Mouse (Mus musculus) ES-E14 (cell line): Measurements from ENCODE around the gene Btnl1. TPM values are rescaled to one million over a fixed set of nuclear protein-coding genes. Genes with fewer than 3 reads are reported as not detected.
A peak's percentile ranks its signal among the peaks of the same experiment; 100 is the strongest.

Experiments used
- DNase-seq: peaks from one replicate; pipeline ENCODE4 v3.0.0-alpha.2; 2013; ENCODE audit warnings: low read depth, low spot score
- H3K27ac ChIP-seq: 2 replicates; pipeline ENCODE4 v1.5.1; 2012; ENCODE audit warnings: low read depth, mild to moderate bottlenecking, low read length, moderate library complexity, mixed read lengths; ENCODE audit not compliant: poor library complexity, insufficient read depth, severe bottlenecking
- H3K36me3 ChIP-seq: 2 replicates; pipeline ENCODE4 v1.6.1; 2012; ENCODE audit warnings: mild to moderate bottlenecking, low read length, moderate library complexity, mixed read lengths; ENCODE audit not compliant: control insufficient read depth, poor library complexity, insufficient read depth, severe bottlenecking
- H3K4me1 ChIP-seq, 2 experiments: fragments of 150-350 bp in 1 of 2; sonication (generic) in 1 of 2; 2 replicates each; pipeline ENCODE4 v1.6.1; 2012; ENCODE audit warnings: low read length in 2 of 2, mild to moderate bottlenecking in 1 of 2, mixed read lengths in 1 of 2; ENCODE audit not compliant: control insufficient read depth in 2 of 2, insufficient read depth in 2 of 2, poor library complexity in 1 of 2
- H3K4me3 ChIP-seq, 2 experiments: fragments of 150-350 bp in 1 of 2; sonication (generic) in 1 of 2; 2 replicates each; pipeline ENCODE4 v1.5.1; 2012; ENCODE audit warnings: low read length in 2 of 2, low read depth in 1 of 2, mild to moderate bottlenecking in 1 of 2, mixed read lengths in 1 of 2; ENCODE audit not compliant: insufficient read depth in 1 of 2, poor library complexity in 1 of 2, severe bottlenecking in 1 of 2
- H3K9ac ChIP-seq: 2 replicates; pipeline ENCODE4 v1.6.1; 2012; ENCODE audit warnings: low read depth, mild to moderate bottlenecking, low read length, mixed read lengths; ENCODE audit not compliant: poor library complexity, insufficient read depth, severe bottlenecking
- H3K9me3 ChIP-seq: fragments of 150-350 bp; sonication (generic); 2 replicates; pipeline ENCODE4 v1.6.1; 2012; ENCODE audit warnings: low read depth, mild to moderate bottlenecking, low read length; ENCODE audit not compliant: control insufficient read depth, insufficient read depth
- CHD2 ChIP-seq: IDR thresholded peaks from 2 replicates; pipeline ENCODE4 v1.6.1; 2014; ENCODE audit warnings: mild to moderate bottlenecking, low read depth, low read length, inconsistent platforms
- HCFC1 ChIP-seq: IDR thresholded peaks from 2 replicates; pipeline ENCODE4 v1.6.1; 2012; ENCODE audit warnings: low read length, inconsistent platforms, borderline replicate concordance; ENCODE audit not compliant: insufficient read depth
- MAFK ChIP-seq: IDR thresholded peaks from 2 replicates; pipeline ENCODE4 v1.6.1; 2014; ENCODE audit warnings: mild to moderate bottlenecking, low read depth, low read length, inconsistent platforms; ENCODE audit not compliant: insufficient read depth
- ZC3H11A ChIP-seq: IDR thresholded peaks from 2 replicates; pipeline ENCODE4 v1.6.1; 2012; ENCODE audit warnings: low read depth, mild to moderate bottlenecking, inconsistent platforms, low read length, borderline replicate concordance
- ZNF384 ChIP-seq: IDR thresholded peaks from 2 replicates; pipeline ENCODE4 v1.6.1; 2012; ENCODE audit warnings: low read depth, low read length, inconsistent platforms
- in situ Hi-C, 2 experiments: fragments of 600-800 bp; cut with MboI; formaldehyde crosslinking; loops; one replicate each; pipeline ENCODE4 v1.15.1; 2025; ENCODE audit warnings: low sequenced_read_pairs in 2 of 2, inconsistent platforms in 1 of 2; ENCODE audit not compliant: unreplicated experiment in 2 of 2
- total RNA-seq: library from RNA; depleted of rRNA; stranded (reverse); fragments of 300-350 nt; gene quantifications from 2 replicates; pipeline ENCODE4 v1.2.3, GENCODE M21; 2012

The Btnl1 gene
- total RNA-seq, 1 experiment = not detected

DNA sequence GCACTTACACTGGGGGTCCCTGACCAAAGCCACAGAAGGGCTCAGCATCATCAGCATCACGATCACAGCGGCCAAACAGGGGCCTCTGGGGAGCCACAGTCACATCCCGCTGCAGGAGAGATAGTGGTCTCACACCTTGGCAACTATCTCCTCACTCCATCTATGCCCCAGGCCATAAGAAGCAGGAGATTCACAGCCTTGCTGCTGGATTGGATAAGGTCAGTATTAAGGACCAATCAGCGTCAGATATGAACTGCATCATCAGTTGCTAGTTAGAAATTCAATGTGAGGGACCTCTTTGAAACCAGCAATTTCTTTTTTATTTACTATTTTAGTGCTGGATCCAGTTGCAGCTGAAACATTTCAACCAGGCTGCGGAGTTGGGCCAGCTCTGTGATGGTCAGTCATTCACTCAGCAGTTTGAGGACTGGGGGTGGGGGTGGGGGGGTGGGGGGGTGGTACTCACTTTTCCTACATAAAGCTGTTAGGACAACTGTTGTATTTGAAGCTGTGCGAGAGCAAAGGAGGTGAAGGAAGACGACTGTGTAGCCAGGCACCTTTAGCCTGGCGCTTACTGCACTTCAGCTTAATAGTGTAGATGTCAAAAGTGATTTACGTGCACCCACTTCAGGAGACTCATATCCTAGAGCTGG lies 21.3 kb downstream of the Btnl1 start:
- Histone ChIP-seq H3K9ac (no peak overlapping the region), H3K9me3 (no peaks in the 10 kb centered on the region), H3K36me3 (no peaks in the 10 kb centered on the region), H3K27ac (no peak overlapping the region), H3K4me1 (no peaks in the 10 kb centered on the region; a peak in 1 of 4 replicates), H3K4me3 (peak overlapping the region; percentile 69 to 88)
- no peak for TF ChIP-seq HCFC1
- peak; percentile 96 for TF ChIP-seq CHD2
- peak; percentile 87 for DNase-seq
- in situ Hi-C loops = no loop called here

DNA sequence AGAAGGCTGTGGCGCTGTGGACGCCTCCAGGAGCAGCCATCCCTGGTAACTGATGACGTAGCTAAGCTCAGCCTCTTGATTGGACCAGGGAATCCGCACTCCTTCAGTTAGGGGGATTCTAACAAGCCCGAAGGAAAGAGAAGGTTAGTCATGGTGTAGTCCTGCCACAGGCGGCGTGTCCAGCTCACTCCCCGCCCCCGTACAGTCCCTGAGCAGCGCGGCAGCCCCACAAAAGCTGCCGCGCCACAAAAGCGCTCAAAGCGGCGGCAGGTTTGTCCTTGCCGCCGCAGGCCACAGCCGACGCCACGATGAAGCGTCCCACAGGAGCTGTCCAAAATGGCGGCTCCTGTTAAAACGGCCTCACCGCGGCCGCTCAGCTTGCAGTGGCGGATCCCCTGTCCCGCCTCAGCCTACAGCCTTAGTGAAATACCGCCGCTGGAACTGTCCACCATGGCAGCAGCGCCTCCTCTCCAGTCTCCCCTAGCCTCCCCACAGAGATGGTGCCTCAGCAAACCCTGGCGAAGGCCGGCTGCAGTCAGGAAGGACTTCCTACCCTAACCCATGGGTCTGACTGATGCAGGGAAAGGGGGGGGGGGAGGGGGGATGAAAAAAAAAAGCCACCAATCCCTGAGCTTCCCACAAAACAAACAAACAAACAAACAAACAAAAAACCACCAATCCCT lies 21.9 kb downstream of the Btnl1 start, which contains the start of gene BC051142:
Gene BC051142 (plus strand): TSS at position 110 of the 683 bp plus-strand sequence.
- peak within 1 kb of the TSS; percentile 71 for H3K9ac ChIP-seq
- TF ChIP-seq HCFC1 (no peak), CHD2 (peak; percentile 94), ZC3H11A (no peak), MAFK (no peak)
- H3K4me1 ChIP-seq = no peaks in the 10 kb centered on the region; a peak in 1 of 4 replicates
- DNase-seq = peak; percentile 74
- in situ Hi-C loops = no loop called here
- no peak within 1 kb of the TSS for H3K27ac ChIP-seq
- H3K36me3 ChIP-seq = no peaks in the 10 kb centered on the region
- H3K4me3 ChIP-seq = peak within 1 kb of the TSS; percentile 69 to 88
- no peaks in the 10 kb centered on the region for H3K9me3 ChIP-seq

DNA sequence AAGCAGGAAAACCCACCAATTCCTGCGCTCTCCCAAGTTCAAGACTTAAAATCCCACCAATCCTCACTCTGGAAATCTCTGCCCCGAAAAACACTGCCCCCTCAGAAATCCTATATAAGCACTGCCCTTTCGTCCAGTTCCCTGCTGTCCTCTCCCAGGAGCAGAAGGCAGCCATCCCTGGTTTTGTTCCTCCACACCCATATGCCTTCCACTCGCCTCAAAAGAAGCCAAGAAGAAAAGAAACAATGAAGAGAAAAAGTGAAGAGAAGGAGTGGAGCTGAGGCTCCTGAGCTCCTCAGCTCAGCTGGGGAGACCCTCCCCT lies 22.4 kb downstream of the Btnl1 start:
- Histone ChIP-seq H3K27ac (no peak overlapping the region), H3K4me3 (no peak overlapping the region; a peak in 1 of 4 replicates)

DNA sequence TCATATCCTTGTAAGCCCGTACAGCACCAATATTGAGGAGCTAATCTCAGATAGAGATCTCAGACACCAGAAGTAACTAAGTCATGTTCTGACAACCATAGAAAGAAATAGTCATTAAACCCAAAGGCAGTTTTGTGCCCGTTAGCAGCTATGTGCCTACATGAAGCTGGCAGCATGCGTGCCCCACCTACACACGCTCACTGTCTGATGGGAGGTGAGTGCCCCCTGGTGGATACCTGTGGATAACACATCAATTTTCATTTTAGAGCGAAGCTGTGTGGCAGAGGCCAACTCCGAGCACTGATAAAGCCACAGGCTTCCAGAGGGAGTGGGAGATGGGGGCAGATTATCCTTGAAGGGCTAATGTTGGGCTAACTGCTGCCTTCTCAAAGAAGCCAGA lies 34.2 kb downstream of the Btnl1 start:
- no peak overlapping the region for H3K9ac ChIP-seq
- in situ Hi-C loops = no loop called here
- no peak for TF ChIP-seq CHD2
- peak; percentile 71; the same call in 1 of the 2 replicates for TF ChIP-seq ZC3H11A
- H3K27ac ChIP-seq = no peak overlapping the region
- no peaks in the 10 kb centered on the region for H3K4me1 ChIP-seq
- no peaks in the 10 kb centered on the region for H3K9me3 ChIP-seq
- DNase-seq = peak; percentile 51
- H3K4me3 ChIP-seq = no peak overlapping the region
- no peaks in the 10 kb centered on the region for H3K36me3 ChIP-seq

More for the DNA sequence above, 22.4 kb downstream of the Btnl1 start:
- H3K4me1 ChIP-seq = no peaks in the 10 kb centered on the region; a peak in 1 of 4 replicates
- in situ Hi-C loops = no loop called here
- H3K9me3 ChIP-seq = no peaks in the 10 kb centered on the region
- no peaks in the 10 kb centered on the region for H3K36me3 ChIP-seq
- TF ChIP-seq HCFC1 = no peak
- H3K9ac ChIP-seq = no peak overlapping the region
- no peak for DNase-seq

DNA sequence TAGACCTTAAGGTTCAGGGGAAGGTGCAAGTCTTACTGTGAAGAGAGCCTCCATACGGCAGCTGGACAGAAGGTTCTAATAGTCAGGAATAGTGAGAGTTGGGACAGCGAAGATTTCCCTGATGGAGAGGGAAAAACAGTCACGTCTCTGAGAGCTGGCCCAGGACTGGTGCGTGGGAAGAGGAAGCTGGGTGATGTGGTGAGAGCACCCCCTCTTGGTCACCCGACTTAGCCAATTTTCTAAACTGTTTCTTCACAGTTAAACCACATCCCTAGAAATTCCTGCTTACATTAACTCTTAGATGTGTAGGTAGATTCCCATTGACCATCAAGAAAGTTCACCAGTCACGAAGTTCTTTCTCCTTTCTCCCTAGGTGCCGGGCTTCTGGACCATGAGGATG lies 43.1 kb downstream of the Btnl1 start:
- no peaks in the 10 kb centered on the region for H3K4me1 ChIP-seq
- no peak for TF ChIP-seq CHD2
- no peak for TF ChIP-seq ZNF384
- TF ChIP-seq MAFK = no peak
- TF ChIP-seq ZC3H11A = no peak
- no peak for TF ChIP-seq HCFC1
- no peaks in the 10 kb centered on the region for H3K9me3 ChIP-seq
- H3K9ac ChIP-seq = no peak overlapping the region
- in situ Hi-C loops = no loop called here
- no peaks in the 10 kb centered on the region for H3K36me3 ChIP-seq
- H3K4me3 ChIP-seq = no peak overlapping the region
- H3K27ac ChIP-seq = no peak overlapping the region
- DNase-seq = no peak
